Mouse (Mus musculus): ENCODE data around the gene Slc9a8. TPM values are rescaled to one million over a fixed set of nuclear protein-coding genes. Genes with fewer than 3 reads are reported as not detected.

Slc9a8 gene
- polyA plus RNA-seq, 1 experiment, result 31.9 TPM

DNA sequence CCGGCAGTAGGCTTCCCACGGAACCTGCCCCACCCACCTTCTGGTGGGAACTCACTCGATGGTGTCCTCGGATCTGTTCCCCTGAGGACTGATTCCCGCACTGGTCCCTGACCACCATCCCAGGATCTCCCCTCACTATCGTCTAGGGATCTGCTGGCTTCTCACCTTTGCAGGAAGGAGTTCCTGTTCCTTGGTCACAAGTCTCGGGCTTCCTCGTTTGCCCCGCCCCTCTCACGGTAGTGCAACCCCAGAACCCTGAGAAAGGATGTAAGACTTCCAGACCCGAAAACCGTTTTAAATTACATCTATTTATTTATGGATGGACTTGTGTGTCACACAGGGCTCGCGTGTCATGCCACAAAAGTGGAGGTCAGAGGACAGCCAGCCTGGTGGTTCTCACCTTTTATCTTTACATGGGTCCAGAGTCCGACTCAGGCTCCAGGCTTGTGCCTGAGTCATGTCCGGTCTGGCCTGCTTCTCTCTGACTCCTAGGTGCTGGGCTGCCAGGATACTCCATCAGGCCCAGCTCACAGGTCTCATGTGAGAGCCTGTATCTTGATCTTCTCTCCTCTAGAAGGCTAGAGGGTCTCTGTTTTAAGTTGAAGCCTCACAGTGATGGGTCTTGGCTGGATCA is 14.1 kb upstream of the Slc9a8 start:
- no peak for DNase-seq (ENCODE audit: low read depth, low spot score)
- WGBS, result 81% methylated on average over 16 of the region's 16 CpGs

DNA sequence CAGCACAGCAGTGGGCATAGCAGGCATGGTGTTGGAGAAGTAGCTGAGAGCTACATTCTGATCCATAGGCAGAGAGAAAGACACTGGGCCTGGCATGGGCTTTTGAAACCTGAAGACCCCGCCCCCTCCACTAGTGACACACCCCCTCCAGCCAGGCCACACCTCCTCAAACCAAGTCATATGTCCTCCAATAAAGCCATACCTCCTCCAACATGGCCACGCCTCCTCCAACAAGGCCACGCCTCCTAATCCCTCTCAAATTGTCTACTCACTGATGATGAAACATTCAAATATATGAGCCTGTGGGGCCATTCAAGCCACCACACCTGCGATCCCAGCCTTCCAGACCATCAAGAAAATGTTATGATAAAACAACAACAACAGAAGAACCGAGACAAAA is 7.1 kb upstream of the Slc9a8 start:
- WGBS, result 92% methylated on average over 5 of the region's 5 CpGs
- no peak for DNase-seq (ENCODE audit: low read depth, low spot score)

DNA sequence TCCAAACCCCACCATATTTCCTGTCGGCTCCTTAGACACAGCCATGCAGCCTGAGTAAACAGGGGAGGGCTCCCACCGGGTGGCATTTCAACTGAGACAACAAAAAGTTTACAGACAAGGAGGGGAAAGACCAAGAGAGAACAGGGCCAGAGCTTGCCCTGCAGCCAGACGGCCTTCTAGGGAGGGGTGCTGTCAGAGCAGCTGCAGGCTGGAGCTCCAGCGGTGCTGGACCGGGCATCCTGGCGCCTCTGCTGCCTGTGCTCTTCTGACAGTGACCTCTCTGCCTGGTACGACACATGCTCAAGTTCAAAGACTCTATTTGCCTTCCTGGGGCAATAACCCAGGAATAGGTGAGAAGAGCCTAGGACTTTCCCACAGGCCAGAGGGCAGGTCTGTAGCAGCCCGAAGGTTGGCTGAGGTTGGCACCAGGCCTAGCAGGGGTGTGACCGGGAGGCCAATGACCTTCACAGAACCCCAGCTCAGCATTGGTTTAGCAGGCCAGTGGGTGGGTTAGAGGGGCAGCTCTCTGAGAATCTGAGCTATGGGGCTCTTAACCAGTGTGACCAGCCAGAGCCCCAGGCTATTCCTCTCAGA is 5.4 kb upstream of the Slc9a8 start:
- peak; percentile 89 for DNase-seq (ENCODE audit: low read depth, low spot score)

DNA sequence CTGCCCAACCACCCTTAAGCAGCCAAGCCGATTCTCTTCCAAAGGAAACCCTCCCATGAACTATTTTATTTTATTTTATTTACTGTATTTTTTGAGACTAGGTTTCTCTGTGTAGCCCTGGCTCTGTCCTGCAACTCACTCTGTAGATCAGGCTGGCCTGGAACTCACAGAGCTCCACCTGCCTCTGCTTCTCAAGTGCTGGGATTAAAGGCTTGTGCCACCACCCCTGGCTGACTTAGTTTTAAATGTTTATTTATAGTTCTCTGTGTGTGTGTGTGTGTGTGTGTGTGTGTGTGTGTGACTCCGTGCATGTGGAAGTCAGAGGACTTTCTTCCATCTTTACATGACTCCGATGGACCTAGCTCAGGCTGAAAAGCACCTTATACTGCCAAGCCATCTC is 4.5 kb upstream of the Slc9a8 start:
- DNase-seq (ENCODE audit: low read depth, low spot score), result no peak
- WGBS, result 29% methylated on average over 3 of the region's 3 CpGs

More for the DNA sequence above, 5.4 kb upstream of the Slc9a8 start:
- WGBS, result 31% methylated on average over 9 of the region's 9 CpGs

DNA sequence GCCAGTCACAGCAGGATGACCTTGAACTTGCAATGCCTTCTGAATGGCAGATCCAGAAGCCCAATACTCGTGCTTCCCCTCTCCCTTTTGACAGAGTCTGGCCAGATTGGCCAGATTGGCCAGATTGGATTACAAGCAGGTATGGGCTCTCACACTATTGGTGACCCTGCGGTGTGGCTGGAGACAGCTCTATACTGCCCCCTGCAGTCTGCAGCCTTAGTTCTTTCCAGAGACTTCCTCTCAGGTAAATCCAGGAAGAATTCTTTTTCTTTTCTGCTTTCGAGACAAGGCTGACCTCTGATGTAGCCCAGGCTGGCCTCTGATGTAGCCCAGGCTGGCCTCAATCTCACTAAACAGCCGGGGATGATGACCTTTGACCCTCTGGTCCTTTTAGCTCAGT is 3.8 kb upstream of the Slc9a8 start:
- WGBS, result 18% methylated on average over 4 of the region's 4 CpGs
- DNase-seq (ENCODE audit: low read depth, low spot score), result no peak

DNA sequence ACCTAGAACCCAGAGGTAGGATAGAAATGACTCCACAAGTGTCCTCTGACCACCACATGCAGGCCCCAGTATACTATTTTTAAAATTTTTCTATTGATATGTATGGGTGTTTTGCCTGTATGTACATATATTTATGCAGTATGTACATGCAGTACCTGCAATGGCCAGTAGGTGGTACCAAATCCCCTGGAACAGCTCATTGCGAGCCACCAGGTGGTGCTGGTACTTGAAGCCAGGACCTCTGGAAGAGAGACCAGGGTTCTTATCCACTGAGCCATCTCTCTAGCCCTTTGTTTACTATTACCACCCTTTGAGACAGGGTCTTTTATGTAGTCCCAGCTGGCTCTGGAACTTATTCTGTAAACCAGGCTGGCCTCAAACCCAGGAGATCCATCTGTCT is 2.3 kb upstream of the Slc9a8 start:
- WGBS, result 49% methylated on average over 1 of the region's 1 CpGs
- DNase-seq (ENCODE audit: low read depth, low spot score), result no peak

DNA sequence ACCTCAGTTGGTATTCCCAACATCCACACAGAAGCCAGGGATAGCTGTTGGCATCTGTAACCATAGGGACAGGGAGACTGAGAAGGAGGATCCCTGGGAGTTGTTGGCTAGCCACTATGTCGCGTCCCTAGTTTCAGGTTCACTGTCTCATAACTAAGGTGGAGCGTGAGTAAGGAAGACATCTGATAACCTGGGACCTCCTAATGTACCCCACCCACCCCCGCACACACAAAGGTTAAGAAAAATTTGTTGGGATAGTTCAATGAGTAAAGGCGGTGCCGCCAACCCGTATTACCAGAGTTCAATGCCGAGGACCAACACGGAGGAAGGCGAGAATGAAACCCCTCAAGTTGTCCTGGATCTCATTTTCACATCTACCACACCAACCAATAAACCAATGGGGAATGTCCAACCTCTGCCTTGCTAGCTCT is 686 bp upstream of the Slc9a8 start:
- DNase-seq (ENCODE audit: low read depth, low spot score), result no peak
- 11% methylated on average over 10 of the region's 10 CpGs for WGBS

DNA sequence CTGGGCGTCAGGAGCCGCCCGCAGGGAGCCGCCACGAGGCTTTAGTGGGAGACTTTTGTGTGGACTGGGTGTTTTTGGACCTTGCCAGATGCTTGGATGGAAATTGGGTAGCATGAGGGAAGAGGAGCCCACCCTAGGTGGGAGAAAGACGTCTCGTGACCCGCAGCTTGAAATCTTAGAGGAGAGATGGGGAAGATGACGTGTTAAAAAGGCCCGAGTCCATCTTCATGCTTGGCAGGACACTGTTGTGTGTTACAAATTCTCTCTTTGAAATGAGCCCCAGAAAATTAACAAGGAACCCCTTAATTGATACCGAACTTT is 598 bp downstream of the Slc9a8 start:
- DNase-seq (ENCODE audit: low read depth, low spot score), result no peak
- 5% methylated on average over 11 of the region's 11 CpGs for WGBS

DNA sequence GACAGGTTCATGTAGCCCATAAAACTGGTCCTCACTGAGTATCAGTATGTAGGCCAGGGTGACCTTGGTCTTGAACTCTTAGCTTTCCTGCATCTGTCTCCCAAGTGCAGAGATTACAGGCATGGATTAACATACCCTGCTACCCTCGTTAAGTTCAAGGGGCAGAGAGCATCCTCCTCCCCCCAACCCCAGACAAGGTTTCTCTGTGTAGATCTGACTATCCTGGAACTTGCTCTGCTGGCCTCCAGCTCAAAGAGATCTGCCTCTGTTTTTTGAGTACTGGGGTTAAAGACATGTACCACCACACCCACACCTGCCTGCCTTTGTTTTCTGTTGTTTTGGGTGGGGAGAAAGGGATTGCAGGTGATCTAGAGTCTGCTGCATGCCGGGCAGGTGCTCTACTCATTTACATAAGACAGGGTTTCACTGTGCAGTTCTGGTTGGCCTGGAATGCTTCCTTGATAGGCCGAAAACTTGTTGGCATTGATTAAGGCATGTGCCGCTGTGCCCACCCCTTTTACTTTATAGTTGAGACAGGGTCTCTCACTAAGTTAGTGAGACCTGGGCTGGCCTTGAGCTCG is 1.6 kb downstream of the Slc9a8 start:
- 49% methylated on average over 5 of the region's 5 CpGs for WGBS
- no peak for DNase-seq (ENCODE audit: low read depth, low spot score)

DNA sequence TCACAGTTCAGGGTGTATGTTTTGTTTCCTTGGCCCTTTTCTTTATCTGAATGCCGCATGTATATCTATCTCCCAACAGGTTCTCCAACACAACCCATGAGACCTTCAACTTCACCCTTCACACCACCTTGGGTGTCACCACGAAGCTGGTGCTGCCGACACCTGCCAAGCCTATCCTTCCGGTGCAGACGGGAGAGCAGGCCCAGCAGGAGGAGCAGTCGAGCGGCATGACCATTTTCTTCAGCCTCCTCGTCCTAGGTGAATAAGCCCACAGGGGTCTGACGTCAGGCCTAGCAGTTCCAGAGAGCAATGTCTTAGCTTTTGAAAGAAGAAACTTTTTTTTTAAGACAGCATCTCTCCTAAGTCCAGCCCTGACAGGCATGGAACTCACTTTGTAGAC is 2.5 kb downstream of the Slc9a8 start:
- 50% methylated on average over 9 of the region's 9 CpGs for WGBS
- DNase-seq (ENCODE audit: low read depth, low spot score), result no peak

DNA sequence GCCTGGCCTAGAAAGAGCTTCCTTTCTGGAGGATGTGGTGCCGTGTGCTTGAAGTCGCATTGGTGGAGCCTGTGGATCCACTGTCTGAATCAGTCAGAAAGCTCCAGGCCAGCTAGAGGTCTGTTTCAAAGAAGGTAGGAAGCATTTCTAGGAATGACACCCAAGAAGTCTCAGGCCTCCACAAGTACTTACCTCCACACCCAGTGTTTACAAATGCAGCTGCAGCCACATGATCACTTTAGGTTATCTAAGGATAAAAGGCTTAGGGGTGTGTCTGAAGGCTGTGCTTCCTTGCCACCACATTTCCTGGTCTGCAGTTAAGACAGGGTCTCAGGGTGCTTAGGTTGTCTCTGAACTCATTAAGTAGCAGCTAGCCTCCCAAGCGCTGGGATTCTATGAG is 3.0 kb downstream of the Slc9a8 start:
- no peak for DNase-seq (ENCODE audit: low read depth, low spot score)
- WGBS, result 56% methylated on average over 3 of the region's 3 CpGs

DNA sequence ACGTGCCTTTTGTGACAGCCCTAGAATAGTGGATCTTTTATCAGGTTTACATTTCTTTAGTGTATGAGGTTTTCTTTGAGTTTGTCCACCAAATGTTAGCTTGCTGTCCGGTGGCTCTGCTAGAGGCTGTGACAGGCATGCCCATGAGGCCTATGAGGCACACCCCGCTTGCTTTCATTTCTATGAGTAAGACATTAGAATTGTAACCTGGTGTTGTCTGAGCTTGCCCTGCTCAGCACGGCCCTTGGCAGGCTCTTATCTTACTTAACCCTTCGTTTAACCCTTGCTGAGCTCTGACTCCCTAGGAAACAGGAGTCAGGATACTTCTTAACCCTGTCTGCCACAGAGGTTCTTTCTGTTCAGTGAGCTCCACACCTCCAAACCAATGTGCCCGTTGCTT is 3.9 kb downstream of the Slc9a8 start:
- no peak for DNase-seq (ENCODE audit: low read depth, low spot score)
- 35% methylated on average over 6 of the region's 6 CpGs for WGBS

DNA sequence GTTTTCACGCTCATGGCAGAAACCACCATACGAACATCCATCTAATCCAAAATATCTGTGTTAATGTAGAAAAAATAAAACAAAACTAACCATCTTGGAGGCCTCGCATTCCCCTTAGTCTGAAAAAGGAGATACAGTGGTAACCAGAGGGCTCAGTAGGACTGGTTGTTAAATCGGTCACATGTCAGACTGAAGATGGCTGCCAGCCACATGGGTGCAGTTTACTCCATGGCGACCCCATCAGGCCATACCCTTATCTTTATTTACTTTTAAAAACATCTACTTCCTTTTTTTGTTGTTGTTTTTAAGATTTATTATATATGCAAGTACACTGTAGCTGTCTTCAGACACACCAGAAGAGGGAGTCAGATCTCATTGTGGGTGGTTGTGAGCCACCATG is 8.1 kb downstream of the Slc9a8 start:
- WGBS, result 81% methylated on average over 5 of the region's 5 CpGs

DNA sequence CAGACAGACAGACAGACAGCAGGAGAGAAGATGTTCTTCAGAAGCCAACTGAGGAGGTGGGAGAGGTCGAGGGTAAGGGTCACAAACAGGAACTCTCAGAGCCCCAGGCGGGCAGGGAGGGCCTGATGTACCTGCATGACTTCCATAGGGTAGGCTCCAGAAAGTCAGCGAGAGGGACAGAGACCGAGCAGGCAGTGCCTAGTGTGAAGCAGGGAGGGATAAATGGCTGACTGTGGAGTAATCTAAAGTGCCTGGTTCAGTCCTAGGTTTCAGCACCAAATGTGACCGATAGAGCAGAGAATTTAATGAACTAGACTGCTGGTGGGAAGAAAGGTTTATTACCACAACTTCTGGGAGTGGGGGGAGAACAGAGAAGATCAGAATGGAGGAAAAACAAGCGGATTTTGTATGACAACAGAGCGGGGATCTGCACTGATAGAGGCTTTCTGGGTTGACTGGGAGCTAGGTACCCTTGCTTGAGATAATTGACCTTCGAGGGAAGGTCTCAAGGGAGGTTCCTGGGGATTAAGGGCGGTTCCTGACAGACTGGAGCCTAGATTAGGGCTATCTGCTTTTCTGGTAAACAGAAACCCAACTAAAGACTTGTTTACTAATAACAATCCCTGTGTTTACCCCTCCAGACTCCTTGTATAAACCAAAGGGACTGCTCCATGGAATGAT is 9.4 kb downstream of the Slc9a8 start:
- WGBS, result 67% methylated on average over 9 of the region's 9 CpGs
- no peak for DNase-seq (ENCODE audit: low read depth, low spot score)

More for the DNA sequence above, 8.1 kb downstream of the Slc9a8 start:
- DNase-seq (ENCODE audit: low read depth, low spot score), result no peak

DNA sequence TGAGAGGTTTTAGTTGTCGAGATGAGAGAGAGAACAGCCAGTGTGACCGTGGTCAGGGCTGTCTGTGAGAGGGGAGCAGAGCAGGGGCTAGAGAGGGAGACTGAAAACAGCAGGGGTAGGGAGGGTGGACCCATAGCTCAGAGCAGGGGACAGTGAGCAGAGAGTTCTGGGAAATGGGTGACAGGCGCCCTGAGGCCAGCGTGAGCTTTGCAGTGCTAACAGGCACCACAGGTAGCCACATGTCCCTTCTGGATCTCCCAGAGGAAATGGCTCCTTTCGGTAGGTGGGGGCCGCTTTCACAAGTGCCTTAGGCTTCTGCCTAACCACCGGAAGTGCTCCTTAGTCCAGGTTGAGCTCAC is 9.9 kb downstream of the Slc9a8 start:
- 69% methylated on average over 7 of the region's 7 CpGs for WGBS
- no peak for DNase-seq (ENCODE audit: low read depth, low spot score)

DNA sequence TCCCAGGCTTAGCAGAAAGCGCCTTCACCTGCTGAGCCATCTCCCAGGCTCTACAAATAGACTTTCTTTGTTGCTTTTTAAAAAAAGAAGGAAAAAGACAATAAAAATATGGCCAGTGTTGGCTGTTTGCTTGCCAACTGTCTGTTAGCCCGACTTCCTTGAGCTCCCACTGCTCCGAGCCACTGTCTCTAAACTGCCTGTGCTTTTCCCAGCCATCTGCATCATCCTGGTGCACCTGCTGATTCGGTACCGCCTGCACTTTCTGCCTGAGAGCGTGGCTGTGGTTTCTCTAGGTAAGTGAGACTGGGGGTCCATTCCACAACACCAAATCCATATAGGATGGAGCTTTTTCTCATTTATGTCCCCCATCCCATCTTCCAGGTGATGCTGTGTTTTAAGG is 13.1 kb downstream of the Slc9a8 start:
- 36% methylated on average over 6 of the region's 6 CpGs for WGBS
- DNase-seq (ENCODE audit: low read depth, low spot score), result no peak

DNA sequence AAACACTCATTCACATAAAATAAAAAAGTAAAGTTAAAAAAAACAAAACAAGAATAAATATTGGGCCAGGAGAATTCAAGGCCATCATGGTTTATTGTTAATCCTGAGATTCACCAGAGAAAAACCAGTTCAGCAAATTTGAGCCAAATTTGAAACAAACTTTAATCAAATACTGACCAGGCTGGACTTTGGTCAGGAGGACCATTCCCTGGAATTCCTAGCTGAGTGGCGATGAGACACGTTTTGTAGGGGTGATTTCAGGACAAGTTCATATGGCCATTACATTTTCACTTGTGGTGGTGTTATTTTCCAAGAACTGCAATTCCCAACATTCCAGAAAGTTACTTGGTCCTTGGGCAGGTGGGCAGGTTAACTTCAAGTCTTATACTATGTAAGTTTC is 14.1 kb downstream of the Slc9a8 start:
- 48% methylated on average over 2 of the region's 2 CpGs for WGBS
- no peak for DNase-seq (ENCODE audit: low read depth, low spot score)

DNA sequence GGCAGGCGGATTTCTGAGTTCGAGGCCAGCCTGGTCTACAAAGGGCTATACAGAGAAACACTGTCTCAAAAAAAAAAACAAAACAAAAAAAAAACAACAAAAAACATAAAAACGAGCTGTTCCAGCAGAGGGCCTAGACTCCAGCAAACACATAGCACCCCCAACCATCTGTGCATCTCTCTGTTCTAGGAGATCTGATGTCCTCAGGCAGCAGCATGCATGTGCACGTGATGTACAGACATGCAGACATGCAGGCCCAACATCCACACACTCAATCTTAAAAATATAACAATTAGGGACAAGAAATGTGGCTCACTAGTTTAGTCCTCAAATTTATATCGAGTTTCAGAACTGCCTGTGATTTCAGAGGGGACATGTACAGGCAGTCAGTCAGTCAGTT is 14.9 kb downstream of the Slc9a8 start:
- WGBS, result 84% methylated on average over 5 of the region's 5 CpGs

DNA sequence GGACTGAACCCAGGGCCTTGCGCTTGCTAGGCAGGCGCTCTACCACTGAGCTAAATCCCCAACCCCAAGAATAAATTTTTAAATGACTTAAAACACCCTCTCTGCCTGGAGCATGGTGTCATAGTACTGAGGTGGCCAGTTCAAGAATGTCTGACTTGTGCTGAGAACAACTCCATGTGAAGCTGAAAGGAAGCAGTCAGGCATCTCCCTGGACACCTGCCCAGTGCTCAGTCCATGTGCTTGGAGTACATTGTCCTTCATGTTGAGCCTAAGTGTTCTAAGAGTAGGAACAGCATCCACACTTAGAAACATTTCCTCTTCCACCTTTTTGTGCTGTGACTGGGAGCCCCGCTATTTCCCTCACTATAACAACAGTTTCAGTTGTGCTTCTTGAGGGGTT is 17.9 kb downstream of the Slc9a8 start:
- DNase-seq (ENCODE audit: low read depth, low spot score), result no peak
- WGBS, result 95% methylated on average over 3 of the region's 3 CpGs

More for the DNA sequence above, 14.9 kb downstream of the Slc9a8 start:
- no peak for DNase-seq (ENCODE audit: low read depth, low spot score)

DNA sequence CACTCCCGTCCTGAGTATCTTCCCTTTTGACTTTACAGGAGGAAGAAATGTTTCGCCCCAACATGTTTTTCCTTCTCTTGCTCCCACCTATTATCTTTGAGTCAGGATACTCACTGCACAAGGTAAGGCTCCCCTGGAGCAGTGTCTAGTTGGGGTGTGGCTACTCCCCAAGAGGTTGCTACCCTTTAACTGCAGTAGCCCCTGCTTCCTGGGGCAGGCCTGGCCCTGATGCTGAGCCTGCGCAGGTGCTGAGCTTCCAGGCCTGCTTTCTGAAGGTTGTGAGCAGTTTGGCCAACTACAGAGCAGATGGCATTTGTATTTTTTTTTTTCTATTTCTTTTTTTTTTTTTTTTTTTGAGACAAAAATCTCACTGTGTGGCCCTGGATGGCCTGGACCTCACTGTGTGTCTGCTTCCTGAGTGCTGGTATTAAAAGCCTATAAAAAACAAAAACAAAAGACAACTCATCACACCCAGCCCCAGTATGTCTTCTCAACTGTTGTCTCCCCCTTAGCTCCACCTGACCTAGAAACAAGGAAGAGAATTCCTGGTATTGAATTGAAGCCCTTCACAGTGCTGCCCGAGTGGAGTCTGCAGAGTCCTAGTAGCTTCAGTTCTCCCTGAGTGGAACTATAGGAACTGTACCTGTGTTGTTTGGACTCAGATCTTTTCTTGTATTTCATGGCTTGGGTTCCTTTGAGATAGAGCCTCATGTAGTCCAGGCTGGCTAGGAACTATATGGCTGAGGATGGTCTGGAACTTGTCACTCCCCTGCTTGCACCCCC is 22.1 kb downstream of the Slc9a8 start:
- 93% methylated on average over 4 of the region's 4 CpGs for WGBS
- no peak for DNase-seq (ENCODE audit: low read depth, low spot score)
